Mouse (Mus musculus): ENCODE data around the gene Spire2.
A peak's percentile ranks its signal among the peaks of the same experiment; 100 is the strongest.
"Not testable (repeated sequence)": the region's sequence is repeated elsewhere in the genome, so short reads cannot be mapped to it uniquely, and the experiment has no call there.

Spire2 gene

GRCm38 (mm10) chr8:123332262-123333090, at the start of gene Spire2:
TSS of gene Spire2 (plus strand) at chr8:123332713.
- DNase-seq (ENCODE audit: low spot score in 2 of 2): peak; percentile 70 to 77

- DNase-seq (ENCODE audit: low spot score in 2 of 2): not testable (repeated sequence)
Measured at GRCm38 (mm10) chr8:123282994-123283393, 49.5 kb upstream of the Spire2 start.

GRCm38 (mm10) chr8:123283991-123284390, 48.5 kb upstream of the Spire2 start:
- DNase-seq (ENCODE audit: low spot score in 2 of 2): no peak

DNA sequence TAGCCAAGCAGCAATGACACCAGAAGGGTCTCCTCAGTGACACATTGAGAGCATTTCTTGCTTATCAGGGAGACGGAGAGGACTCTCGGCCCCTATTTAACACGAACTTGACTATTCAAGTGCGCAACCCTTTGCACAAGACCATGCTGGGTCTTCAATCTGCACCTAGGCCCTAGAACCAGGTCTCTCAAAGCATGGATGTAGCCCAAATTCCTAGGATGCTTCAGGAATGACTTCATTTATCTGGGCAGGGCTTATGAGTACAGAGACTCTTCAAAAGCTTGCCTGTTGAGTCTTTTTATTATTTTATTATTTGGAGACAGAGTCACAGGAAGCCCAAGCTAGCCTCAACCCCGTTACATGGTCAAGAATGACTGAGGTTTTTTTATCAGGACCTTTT, 48.0 kb upstream of the Spire2 start:
- no peak for DNase-seq (ENCODE audit: low spot score in 2 of 2)

GRCm38 (mm10) chr8:123287362-123287761, 45.2 kb upstream of the Spire2 start:
- no peak for DNase-seq (ENCODE audit: low spot score in 2 of 2)

GRCm38 (mm10) chr8:123290166-123290565, 42.3 kb upstream of the Spire2 start:
- DNase-seq (ENCODE audit: low spot score in 2 of 2): no peak

DNA sequence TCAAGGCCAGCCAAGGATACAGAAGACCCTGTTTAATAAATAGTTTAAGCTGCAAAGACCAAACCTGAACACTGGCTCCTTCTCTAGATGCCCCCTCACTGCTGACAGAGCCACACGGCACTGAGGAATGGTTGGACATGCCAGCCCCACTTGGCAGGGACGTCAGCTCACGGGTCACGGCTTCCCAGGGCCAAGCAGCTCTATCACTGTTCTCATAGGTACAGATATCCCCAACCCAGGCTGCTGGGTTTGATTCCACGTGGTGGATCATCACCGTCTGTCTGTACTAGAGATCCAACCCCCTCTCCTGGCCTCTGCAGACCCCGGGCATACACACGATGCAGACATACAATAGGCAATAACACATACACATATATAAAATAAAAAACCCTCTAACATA, 41.8 kb upstream of the Spire2 start:
- DNase-seq (ENCODE audit: low spot score in 2 of 2): no peak

DNA sequence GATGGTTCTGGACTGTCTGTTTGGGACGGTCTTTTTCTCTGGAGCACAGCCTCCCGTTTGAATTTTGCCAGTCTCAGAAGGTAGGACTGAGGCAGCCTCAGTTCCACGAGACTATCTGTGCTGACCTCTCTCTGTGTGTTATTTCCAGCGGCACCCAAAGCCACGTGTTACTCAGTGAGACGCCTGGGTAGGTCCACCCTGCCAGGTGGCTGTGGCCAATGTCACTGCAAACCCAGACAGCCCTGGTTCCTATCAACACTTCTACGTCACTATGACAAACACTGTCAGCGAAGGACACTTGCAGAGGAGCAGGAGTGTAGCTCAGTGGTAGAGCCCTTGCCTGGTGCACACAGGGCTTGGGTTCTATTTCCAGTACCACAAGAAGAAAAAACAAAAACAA, 40.8 kb upstream of the Spire2 start:
- DNase-seq (ENCODE audit: low spot score in 2 of 2): no peak

- DNase-seq (ENCODE audit: low spot score in 2 of 2): no peak
Measured at GRCm38 (mm10) chr8:123292281-123292680, 40.2 kb upstream of the Spire2 start.

DNA sequence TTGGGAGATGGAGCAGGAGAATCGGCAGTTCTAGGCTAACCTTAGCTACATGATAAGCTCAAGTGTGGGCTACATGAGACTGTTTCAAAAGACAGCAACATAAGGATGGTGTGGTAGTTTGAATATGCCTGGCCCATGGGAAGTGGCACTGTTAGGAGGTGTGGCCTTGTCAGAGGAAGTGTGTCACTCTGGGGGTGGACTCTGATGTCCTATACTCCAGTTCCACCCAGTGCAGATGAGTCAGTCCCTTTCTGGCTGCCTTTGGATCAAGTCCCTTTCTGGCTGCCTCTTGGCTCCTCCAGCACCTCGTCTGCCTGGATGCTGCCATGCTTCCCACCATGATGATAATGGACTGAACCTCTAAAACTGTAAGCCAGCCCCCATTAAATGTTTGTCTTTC, 39.7 kb upstream of the Spire2 start:
- DNase-seq (ENCODE audit: low spot score in 2 of 2): no peak

- DNase-seq (ENCODE audit: low spot score in 2 of 2): no peak
Measured at GRCm38 (mm10) chr8:123298301-123298700, 34.2 kb upstream of the Spire2 start.

GRCm38 (mm10) chr8:123308738-123309137, 23.8 kb upstream of the Spire2 start:
- DNase-seq (ENCODE audit: low spot score in 2 of 2): no peak

DNA sequence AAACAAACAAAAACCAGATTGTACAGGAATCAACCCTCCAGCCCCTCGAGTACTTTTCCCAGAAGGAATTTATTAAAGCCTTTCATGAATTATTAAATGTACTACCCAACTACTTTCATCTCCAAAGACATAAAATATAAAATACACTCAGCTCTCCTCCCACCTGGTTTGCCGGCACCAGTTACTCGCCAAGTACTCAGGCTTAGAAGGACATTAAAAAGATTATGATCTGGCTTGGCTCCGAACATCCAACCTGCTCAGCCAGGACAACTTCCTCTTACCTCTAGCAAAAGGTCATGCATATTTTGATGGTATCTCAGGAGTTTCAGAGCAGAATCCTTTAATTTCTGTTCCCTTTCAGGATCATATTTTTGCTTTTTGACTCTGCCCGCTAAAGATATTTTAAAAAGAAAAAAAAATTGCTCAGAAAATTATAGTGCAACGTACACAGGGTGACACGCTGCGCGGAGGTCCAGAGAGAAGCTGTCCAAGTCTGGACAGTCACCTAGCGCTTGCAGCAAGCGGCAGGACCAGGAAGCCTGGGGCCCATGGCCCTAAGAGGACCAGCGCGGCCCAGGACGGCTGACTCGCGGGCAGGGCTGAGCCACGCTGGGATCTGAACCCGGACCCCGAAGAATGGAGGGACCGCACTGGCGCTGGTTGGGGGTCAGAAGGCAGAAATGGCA, 14.6 kb upstream of the Spire2 start:
- no peak for DNase-seq (ENCODE audit: low spot score in 2 of 2)

GRCm38 (mm10) chr8:123318467-123318911, 14.0 kb upstream of the Spire2 start, which contains the start of gene Fanca:
TSS of gene Fanca (minus strand) at chr8:123318576.
- peak; percentile 88 to 93 for DNase-seq (ENCODE audit: low spot score in 2 of 2)

- no peak for DNase-seq (ENCODE audit: low spot score in 2 of 2)
Measured at GRCm38 (mm10) chr8:123319522-123320164, 12.9 kb upstream of the Spire2 start.

- DNase-seq (ENCODE audit: low spot score in 2 of 2): no peak
Measured at GRCm38 (mm10) chr8:123328552-123328951, 4.0 kb upstream of the Spire2 start.

GRCm38 (mm10) chr8:123329350-123329749, 3.2 kb upstream of the Spire2 start:
- no peak for DNase-seq (ENCODE audit: low spot score in 2 of 2)

GRCm38 (mm10) chr8:123329961-123330360, 2.6 kb upstream of the Spire2 start:
- DNase-seq (ENCODE audit: low spot score in 2 of 2): no peak

- no peak for DNase-seq (ENCODE audit: low spot score in 2 of 2)
Measured at GRCm38 (mm10) chr8:123330701-123331100, 1.8 kb upstream of the Spire2 start.

DNA sequence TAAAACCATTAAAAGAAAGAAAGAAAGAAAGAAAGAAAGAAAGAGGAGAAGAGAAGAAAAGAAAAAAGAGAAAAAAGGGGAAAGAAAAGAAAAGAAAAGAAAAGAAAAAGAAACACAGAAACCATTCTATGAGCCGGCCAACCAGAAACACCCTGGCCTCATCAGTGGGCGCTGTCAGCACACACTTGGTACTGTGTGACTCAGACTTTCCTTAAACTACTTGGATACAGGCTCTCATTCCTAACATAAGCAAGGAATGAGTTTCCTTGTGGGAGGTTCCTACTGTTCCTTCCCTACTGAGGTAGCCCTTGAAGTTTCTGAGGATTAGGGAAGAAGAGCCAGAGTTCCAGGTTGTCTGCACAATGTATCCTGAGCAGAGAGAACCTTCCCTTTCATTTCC, 1.2 kb upstream of the Spire2 start:
- no peak for DNase-seq (ENCODE audit: low spot score in 2 of 2)

DNA sequence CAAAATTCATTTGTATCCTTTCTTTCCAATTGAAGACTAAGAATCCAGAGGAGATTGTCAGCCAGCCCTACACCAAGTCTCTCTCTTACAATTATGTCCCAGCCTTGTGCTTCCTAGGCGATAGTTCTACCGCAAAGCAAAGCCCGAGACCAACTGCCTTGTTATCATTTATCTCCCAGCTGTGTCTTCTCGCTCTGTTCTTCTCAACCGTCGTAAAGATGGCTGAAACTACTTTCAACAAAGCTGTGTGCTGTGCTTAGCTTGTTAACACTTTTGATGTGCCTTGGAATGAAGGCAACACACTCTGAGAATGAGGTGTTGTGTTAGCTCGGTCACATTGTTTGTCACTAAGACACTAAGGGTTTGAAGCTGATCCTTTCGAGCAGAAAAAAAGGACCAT, 703 bp upstream of the Spire2 start:
- no peak for DNase-seq (ENCODE audit: low spot score in 2 of 2)

- DNase-seq (ENCODE audit: low spot score in 2 of 2): no peak
Measured at GRCm38 (mm10) chr8:123333091-123333587, 626 bp downstream of the Spire2 start.
